Mouse (Mus musculus) neural tube, embryonic 13.5 days (tissue): ENCODE measurements around the gene Vgll1. TPM values are rescaled to one million over a fixed set of nuclear protein-coding genes. Genes with fewer than 3 reads are reported as not detected.

ENCODE experiments used
- ATAC-seq: fragments of 200-750 bp; cut with Nextera tagmentation; 2 replicates; pipeline ENCODE4 v1.8.0; 2017; ENCODE audit warnings: low read depth, mild to moderate bottlenecking, moderate TSS enrichment, moderate library complexity
- H3K27ac ChIP-seq: fragments of 300-500 bp; sonication (generic); replicated peaks from 2 replicates; pipeline ENCODE4 v1.5.1; 2015; ENCODE audit warnings: moderate library complexity, mild to moderate bottlenecking, inconsistent platforms
- H3K27me3 ChIP-seq: fragments of 300-500 bp; sonication (generic); 2 replicates; pipeline ENCODE4 v1.6.1; 2015; ENCODE audit warnings: mild to moderate bottlenecking, inconsistent platforms
- H3K36me3 ChIP-seq: fragments of 300-500 bp; sonication (generic); 2 replicates; pipeline ENCODE4 v1.6.1; 2015; ENCODE audit warnings: mild to moderate bottlenecking, inconsistent platforms
- H3K4me1 ChIP-seq: fragments of 300-500 bp; sonication (generic); replicated peaks from 2 replicates; pipeline ENCODE4 v1.6.1; 2015; ENCODE audit warnings: inconsistent platforms
- H3K4me2 ChIP-seq: fragments of 300-500 bp; sonication (generic); 2 replicates; pipeline ENCODE4 v1.6.1; 2015; ENCODE audit warnings: inconsistent platforms, mild to moderate bottlenecking, moderate library complexity
- H3K4me3 ChIP-seq: fragments of 300-500 bp; sonication (generic); 2 replicates; pipeline ENCODE4 v1.5.1; 2015; ENCODE audit warnings: mild to moderate bottlenecking, inconsistent platforms
- H3K9ac ChIP-seq: fragments of 300-500 bp; sonication (generic); 2 replicates; pipeline ENCODE4 v1.6.1; 2015; ENCODE audit warnings: moderate library complexity, mild to moderate bottlenecking, inconsistent platforms
- H3K9me3 ChIP-seq: fragments of 300-500 bp; sonication (generic); 2 replicates; pipeline ENCODE4 v1.6.1; 2016; ENCODE audit warnings: inconsistent platforms
- WGBS: fragments of 180-500 bp; shearing (Covaris S2); methylation state at CpG from one replicate; pipeline ENCODE4 v1.1.7; 2015; 5-methylcytosine and 5-hydroxymethylcytosine counted together
- polyA plus RNA-seq: library from polyadenylated mRNA; unstranded; fragments of >200 nt; fragmentation: Nextera tagmentation; extraction: Ambion mirVana; gene quantifications from 2 replicates; pipeline ENCODE4 v1.2.1, GENCODE M21; 2015

The Vgll1 gene
- polyA plus RNA-seq, 1 experiment from 2014 or later, result not detected

DNA sequence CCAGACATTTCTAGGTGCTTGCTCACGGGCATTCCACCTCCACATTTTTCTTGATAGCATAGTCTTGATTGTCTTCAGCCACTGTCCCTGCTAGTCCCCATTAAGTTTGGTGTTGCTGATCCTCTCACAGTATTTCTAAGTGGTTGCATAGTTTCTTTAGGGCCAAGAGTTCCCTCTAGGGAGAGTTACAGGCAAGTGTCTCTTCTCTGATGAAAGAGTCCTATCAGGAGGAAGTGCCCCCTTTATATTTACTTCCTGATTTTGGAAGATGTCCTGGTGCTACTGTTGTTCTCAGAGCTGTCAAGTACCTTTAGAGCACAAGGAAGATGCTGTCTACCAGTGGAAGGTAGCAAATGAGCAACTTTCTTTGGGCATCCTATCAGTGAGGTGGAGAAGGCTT is 65.6 kb downstream of the Vgll1 start:
- no peak for ATAC-seq
- 91% methylated on average over 1 of the region's 1 CpGs for WGBS
- H3K27ac ChIP-seq, result no peak overlapping the region
- no peaks in the 10 kb centered on the region for H3K36me3 ChIP-seq
- H3K9me3 ChIP-seq, result no peaks in the 10 kb centered on the region
- H3K27me3 ChIP-seq, result no peaks in the 10 kb centered on the region
- H3K9ac ChIP-seq, result no peak overlapping the region
- H3K4me3 ChIP-seq, result no peak overlapping the region
- H3K4me1 ChIP-seq, result no peaks in the 10 kb centered on the region
- no peak overlapping the region for H3K4me2 ChIP-seq

Other genes with a start within 250 kb of the Vgll1 start
- 0.03 TPM in 1 of 2 replicates, not detected in the other for gene Adgrg4, start 217.9 kb upstream of the Vgll1 start, polyA plus RNA-seq
- not detected in 2 replicates for gene Brs3, start 45.0 kb upstream of the Vgll1 start, polyA plus RNA-seq
- gene Htatsf1, start 34.5 kb upstream of the Vgll1 start, polyA plus RNA-seq, result 80.2 and 84.8 TPM in 2 replicates
- not detected in 2 replicates for gene Cd40lg, start 124.0 kb downstream of the Vgll1 start, polyA plus RNA-seq